Mouse (Mus musculus): Measurements from ENCODE around the gene Mettl1.

The Mettl1 gene

DNA sequence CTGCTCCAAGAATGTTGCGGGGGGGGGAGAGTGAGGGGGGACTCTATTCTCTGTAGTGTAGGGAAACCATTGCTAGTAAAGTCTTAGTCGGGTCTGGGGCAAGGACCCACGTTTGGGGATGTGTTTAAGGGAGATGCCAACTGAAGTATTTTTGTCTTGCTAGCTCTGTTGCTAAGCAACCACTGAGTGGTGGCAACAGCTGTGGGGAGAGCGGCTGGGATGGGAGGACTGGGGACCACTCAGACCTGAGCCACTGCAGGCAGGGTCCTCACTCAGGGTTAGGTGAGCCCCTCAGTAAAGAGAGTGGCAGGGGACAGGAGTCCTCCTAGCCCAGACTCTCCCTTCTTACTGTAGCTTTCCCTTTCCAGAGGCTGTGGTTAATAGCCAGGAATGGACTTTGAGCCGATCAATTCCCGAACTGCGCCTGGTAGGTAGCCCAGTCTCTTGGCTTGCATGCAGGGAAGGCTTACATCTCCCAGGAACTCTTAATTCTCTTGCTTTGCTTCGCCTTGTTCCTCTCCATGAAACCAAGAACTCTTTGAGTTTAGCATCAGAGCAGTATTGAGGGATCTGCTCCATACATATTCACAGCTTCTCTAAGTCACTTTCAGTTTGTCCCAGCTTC is 40.9 kb downstream of the Mettl1 start:
- no peak for DNase-seq (ENCODE audit: extremely low read depth, insufficient read length, low spot score)

- DNase-seq (ENCODE audit: extremely low read depth, insufficient read length, low spot score) = no peak
Observed at GRCm38 (mm10) chr10:127083292-127083914, 42.2 kb downstream of the Mettl1 start.

DNA sequence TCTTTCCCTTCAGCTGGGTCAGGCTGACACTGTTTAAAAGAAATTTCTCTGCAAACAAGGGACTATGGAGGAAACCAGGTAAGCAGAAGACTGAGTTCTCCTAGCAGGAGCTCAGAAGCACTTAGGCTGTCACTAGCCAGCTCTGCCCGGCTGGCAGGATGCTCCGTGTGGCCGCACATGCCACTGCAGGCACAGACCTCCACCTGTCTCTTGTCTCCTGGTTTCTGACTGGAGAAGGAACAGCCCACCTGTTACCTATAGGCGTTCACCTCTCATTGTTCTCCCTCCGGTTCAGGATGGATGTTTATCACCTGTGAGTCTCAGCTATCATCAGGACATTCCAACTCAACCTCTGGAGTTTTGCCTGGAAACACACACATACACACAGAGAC is 42.7 kb downstream of the Mettl1 start:
- no peak for DNase-seq (ENCODE audit: extremely low read depth, insufficient read length, low spot score)

- DNase-seq (ENCODE audit: extremely low read depth, insufficient read length, low spot score) = no peak
Observed at GRCm38 (mm10) chr10:127085052-127085451, 43.8 kb downstream of the Mettl1 start.

DNA sequence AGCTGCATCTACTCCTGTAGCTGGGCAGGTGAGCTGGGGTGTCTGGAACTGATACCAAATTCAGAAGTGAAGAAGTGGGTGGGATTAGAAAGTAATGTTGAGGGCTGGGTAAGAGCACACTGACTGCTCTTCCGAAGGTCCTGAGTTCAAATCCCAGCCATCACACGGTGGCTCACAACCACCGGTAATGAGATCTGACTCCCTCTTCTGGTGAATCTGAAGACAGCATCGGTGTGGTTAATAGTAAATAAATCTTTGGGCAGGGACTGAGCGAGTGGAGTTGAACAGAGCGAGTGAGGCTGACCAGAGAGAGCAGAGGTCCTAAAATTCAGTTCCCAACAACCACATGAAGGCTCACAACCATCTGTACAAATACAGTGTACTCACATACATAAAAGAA is 44.4 kb downstream of the Mettl1 start:
- DNase-seq (ENCODE audit: extremely low read depth, insufficient read length, low spot score) = no peak

- no peak for DNase-seq (ENCODE audit: extremely low read depth, insufficient read length, low spot score)
Observed at GRCm38 (mm10) chr10:127090560-127091411, 49.6 kb downstream of the Mettl1 start.

- peak; percentile 77 for DNase-seq (ENCODE audit: extremely low read depth, insufficient read length, low spot score)
Observed at GRCm38 (mm10) chr10:127091507-127092396, 50.5 kb downstream of the Mettl1 start.

- no peak for DNase-seq (ENCODE audit: extremely low read depth, insufficient read length, low spot score)
Observed at GRCm38 (mm10) chr10:127092742-127093141, 51.5 kb downstream of the Mettl1 start.

- DNase-seq (ENCODE audit: extremely low read depth, insufficient read length, low spot score) = peak; percentile 52
Observed at GRCm38 (mm10) chr10:127094382-127094802, 53.2 kb downstream of the Mettl1 start.

Measured in 3134 (cell line).